Mouse (Mus musculus) liver, embryonic 18 days (tissue): ENCODE results near the gene Limd2. TPM values are rescaled to one million over a fixed set of nuclear protein-coding genes. Genes with fewer than 3 reads are reported as not detected.

Source experiments
- polyA plus RNA-seq: library from polyadenylated mRNA; depleted of rRNA; stranded (reverse); fragments of >200 nt; gene quantifications from 2 replicates; pipeline ENCODE4 v1.2.3, GENCODE M21; 2012; rRNA removed

Limd2 gene
- polyA plus RNA-seq = 39.4 and 40.4 TPM in 2 replicates

DNA sequence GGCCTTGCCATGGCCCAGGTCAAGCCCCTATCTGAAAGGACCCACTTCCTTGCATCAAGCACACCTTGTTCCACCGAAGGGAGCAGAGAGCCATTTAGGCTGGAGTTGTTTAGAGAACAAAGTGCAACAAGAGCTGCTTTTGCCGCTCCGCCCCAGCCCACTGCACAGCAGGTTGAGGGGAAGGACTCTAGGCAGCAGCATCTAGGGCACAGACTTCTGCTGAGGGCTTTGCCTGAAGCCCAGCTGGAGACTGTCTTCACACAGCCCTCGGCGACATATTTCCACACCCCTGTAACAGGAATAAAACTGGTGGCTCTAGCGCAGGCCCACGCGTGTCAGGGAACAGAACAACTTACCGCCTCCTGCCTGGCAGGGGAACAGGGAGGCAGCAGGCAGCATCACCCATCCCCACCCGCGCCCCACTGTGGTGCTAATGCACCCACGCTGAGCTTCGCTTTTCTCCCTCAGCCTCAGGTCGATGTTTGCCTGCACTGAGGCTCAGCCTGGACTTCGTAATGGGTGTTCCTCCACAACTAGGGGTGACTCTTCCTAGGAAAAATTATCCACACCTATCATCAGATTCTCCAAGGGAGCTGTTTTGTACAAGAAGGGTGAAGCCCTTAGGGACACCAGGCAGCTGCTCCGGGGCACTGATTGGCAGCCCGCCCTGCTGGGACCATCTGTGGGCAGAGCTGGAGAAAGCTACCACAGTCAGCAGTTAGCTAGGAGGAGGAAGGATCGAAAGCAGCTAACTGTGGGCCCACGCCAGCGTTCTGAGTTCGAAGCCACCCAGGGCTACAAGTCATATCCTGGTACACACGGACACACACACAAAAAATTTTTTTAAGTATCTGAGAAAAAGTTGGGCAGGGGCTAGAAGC, at the start of gene Limd2, which contains the start of gene Gm10840:
Gene Limd2 (minus strand): TSS at position 20 of the 881 bp plus-strand sequence.
Gene Gm10840 (plus strand): TSS at position 10 of the 881 bp plus-strand sequence.

DNA sequence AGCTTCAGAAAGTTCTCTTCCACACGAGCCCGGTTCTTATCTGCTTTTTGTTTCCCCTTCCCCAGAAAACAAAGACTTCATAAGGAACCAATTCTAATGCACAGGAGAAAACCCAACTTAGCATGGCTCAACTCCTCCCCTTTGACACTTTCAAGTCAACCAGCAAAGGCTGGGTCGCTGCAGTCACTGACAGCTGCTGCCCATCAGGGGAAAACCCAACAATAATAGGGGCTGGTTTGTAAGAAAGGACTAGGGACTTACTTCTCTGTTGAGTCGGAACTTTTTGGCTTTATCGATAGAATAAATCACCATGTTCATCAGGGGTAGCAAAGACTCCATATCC, 41.4 kb upstream of the Limd2 start, which contains the start of gene Strada:
Gene Strada (minus strand): TSS at position 46 of the 343 bp plus-strand sequence.

Other genes with a start within 250 kb of the Limd2 start
- 0.65 TPM in 2 replicates for gene Cyb561, start 207.5 kb downstream of the Limd2 start, polyA plus RNA-seq
- 0.09 and 0.46 TPM in 2 replicates for gene Ace, start 192.9 kb downstream of the Limd2 start, polyA plus RNA-seq
- gene Ace3, start 166.2 kb downstream of the Limd2 start, polyA plus RNA-seq = not detected in 2 replicates
- gene Kcnh6, start 152.7 kb downstream of the Limd2 start, polyA plus RNA-seq = 0.01 and 0.03 TPM in 2 replicates
- 12.6 and 16.4 TPM in 2 replicates for gene Dcaf7, start 124.0 kb downstream of the Limd2 start, polyA plus RNA-seq
- 8.7 and 9.4 TPM in 2 replicates for gene Taco1, start 94.8 kb downstream of the Limd2 start, polyA plus RNA-seq
- gene Map3k3, start 76.2 kb downstream of the Limd2 start, polyA plus RNA-seq = 9.5 and 10.2 TPM in 2 replicates
- not detected in 2 replicates for gene Gm10840, start within 50 bp of the Limd2 start, polyA plus RNA-seq
- gene Strada, start 41.3 kb upstream of the Limd2 start, polyA plus RNA-seq = 6.9 and 7.0 TPM in 2 replicates
- 24.5 and 27.0 TPM in 2 replicates for gene Ccdc47, start 55.5 kb upstream of the Limd2 start, polyA plus RNA-seq
- 11.9 and 13.5 TPM in 2 replicates for gene Ddx42, start 56.1 kb upstream of the Limd2 start, polyA plus RNA-seq
- gene Ftsj3, start 95.2 kb upstream of the Limd2 start, polyA plus RNA-seq = 15.5 and 16.4 TPM in 2 replicates
- 60.5 and 63.5 TPM in 2 replicates for gene Psmc5, start 95.3 kb upstream of the Limd2 start, polyA plus RNA-seq
- 35.1 and 37.9 TPM in 2 replicates for gene Smarcd2, start 112.1 kb upstream of the Limd2 start, polyA plus RNA-seq
- gene Tcam1, start 115.8 kb upstream of the Limd2 start, polyA plus RNA-seq = 0.11 and 0.13 TPM in 2 replicates
- 0.07 and 0.08 TPM in 2 replicates for gene Gh, start 141.0 kb upstream of the Limd2 start, polyA plus RNA-seq
- gene Cd79b, start 153.9 kb upstream of the Limd2 start, polyA plus RNA-seq = 14.8 and 21.6 TPM in 2 replicates
- gene Scn4a, start 192.4 kb upstream of the Limd2 start, polyA plus RNA-seq = 0.06 TPM in 2 replicates
- not detected in 2 replicates for gene Prr29, start 204.6 kb upstream of the Limd2 start, polyA plus RNA-seq
- gene Icam2, start 227.2 kb upstream of the Limd2 start, polyA plus RNA-seq = 17.5 and 19.2 TPM in 2 replicates